Mouse (Mus musculus) testis, postnatal 10 days (tissue): ENCODE data around the gene Sprr3.
"Not testable (repeated sequence)": the region's sequence is repeated elsewhere in the genome, so short reads cannot be mapped to it uniquely, and the experiment has no call there.

ENCODE experiments used
- DNase-seq: peaks from one replicate; pipeline ENCODE4 v3.0.0; 2021; ENCODE audit warnings: low spot score

Gene Sprr3

GRCm38 (mm10) chr3:92458620-92459019 lies at the start of gene Sprr3:
Sprr3 (minus strand) TSS chr3:92458720.
- DNase-seq = no peak

GRCm38 (mm10) chr3:92508185-92508584 lies 49.7 kb upstream of the Sprr3 start:
- no peak for DNase-seq

GRCm38 (mm10) chr3:92503528-92503927 lies 45.0 kb upstream of the Sprr3 start:
- DNase-seq = no peak

- no peak for DNase-seq
Measured at GRCm38 (mm10) chr3:92500393-92500792, 41.9 kb upstream of the Sprr3 start, which contains the start of gene Sprr4. Sprr4 (minus strand) TSS chr3:92500493.

- DNase-seq = not testable (repeated sequence)
Measured at GRCm38 (mm10) chr3:92490262-92490661, 31.7 kb upstream of the Sprr3 start.

GRCm38 (mm10) chr3:92486307-92486706 lies 27.8 kb upstream of the Sprr3 start:
- DNase-seq = no peak

GRCm38 (mm10) chr3:92485863-92486262 lies 27.3 kb upstream of the Sprr3 start, which contains the start of gene Sprr1a:
Sprr1a (minus strand) TSS chr3:92485895.
- no peak for DNase-seq

GRCm38 (mm10) chr3:92481249-92481648 lies 22.7 kb upstream of the Sprr3 start:
- not testable (repeated sequence) for DNase-seq

GRCm38 (mm10) chr3:92470111-92470510 lies 11.6 kb upstream of the Sprr3 start:
- DNase-seq = no peak

- no peak for DNase-seq
Measured at GRCm38 (mm10) chr3:92467424-92467823, 8.9 kb upstream of the Sprr3 start.

GRCm38 (mm10) chr3:92466576-92466975 lies 8.1 kb upstream of the Sprr3 start:
- no peak for DNase-seq

- DNase-seq = no peak
Measured at GRCm38 (mm10) chr3:92455151-92455550, 3.4 kb downstream of the Sprr3 start.

GRCm38 (mm10) chr3:92440177-92440576 lies 18.3 kb downstream of the Sprr3 start:
- no peak for DNase-seq

- DNase-seq = no peak
Measured at GRCm38 (mm10) chr3:92438689-92439088, 19.8 kb downstream of the Sprr3 start, which contains the start of gene Sprr1b. Sprr1b (minus strand) TSS chr3:92438789.

GRCm38 (mm10) chr3:92432282-92432681 lies 26.2 kb downstream of the Sprr3 start, which contains the start of gene Sprr2k:
Sprr2k (plus strand) TSS chr3:92432582.
- no peak for DNase-seq

GRCm38 (mm10) chr3:92429323-92429722 lies 29.2 kb downstream of the Sprr3 start, which contains the start of gene Gm9774:
Gm9774 (minus strand) TSS chr3:92429423.
- no peak for DNase-seq

- no peak for DNase-seq
Measured at GRCm38 (mm10) chr3:92417782-92418181, 40.7 kb downstream of the Sprr3 start, which contains the start of gene Sprr2j-ps. Sprr2j-ps (plus strand) TSS chr3:92418082.

- DNase-seq = no peak
Measured at GRCm38 (mm10) chr3:92407691-92408090, 50.8 kb downstream of the Sprr3 start, which contains the start of gene Sprr2i. Sprr2i (plus strand) TSS chr3:92407991.
